Mouse (Mus musculus): ENCODE data around the gene Derl3. TPM values are rescaled to one million over a fixed set of nuclear protein-coding genes. Genes with fewer than 3 reads are reported as not detected.

The Derl3 gene
- polyA plus RNA-seq, 1 experiment from 2014 or later: 2.5 TPM

GRCm38 (mm10) chr10:75937851-75938643 is 44.8 kb downstream of the Derl3 start:
- no peak overlapping the region for H3K4me2 ChIP-seq
- no peak overlapping the region for H3K9ac ChIP-seq
- ATAC-seq (ENCODE audit: borderline replicate concordance, extremely low read depth, low FRiP score, low TSS enrichment): no peak
- H3K4me3 ChIP-seq: no peak overlapping the region
- peaks cover 28% of the 10 kb centered on the region for H3K27me3 ChIP-seq
- peaks cover 22% of the 10 kb centered on the region for H3K4me1 ChIP-seq
- H3K27ac ChIP-seq: no peak overlapping the region
- H3K9me3 ChIP-seq: no peaks in the 10 kb centered on the region
- no peaks in the 10 kb centered on the region for H3K36me3 ChIP-seq
- WGBS: 51% methylated on average over 10 of the region's 10 CpGs

- no peak overlapping the region for H3K9ac ChIP-seq
- H3K27me3 ChIP-seq: peaks cover 27% of the 10 kb centered on the region
- no peak for ATAC-seq (ENCODE audit: borderline replicate concordance, extremely low read depth, low FRiP score, low TSS enrichment)
- H3K4me2 ChIP-seq: no peak overlapping the region
- H3K36me3 ChIP-seq: no peaks in the 10 kb centered on the region
- no peak overlapping the region for H3K4me3 ChIP-seq
- no peak overlapping the region for H3K27ac ChIP-seq
- peaks cover 26% of the 10 kb centered on the region for H3K4me1 ChIP-seq
- H3K9me3 ChIP-seq: no peaks in the 10 kb centered on the region
- 58% methylated on average over 9 of the region's 9 CpGs for WGBS
Measured at GRCm38 (mm10) chr10:75939481-75940234, 46.4 kb downstream of the Derl3 start.

GRCm38 (mm10) chr10:75940520-75940919 is 47.3 kb downstream of the Derl3 start, which contains the start of gene Gm867:
Gene Gm867, minus strand, starts transcription at chr10:75940672.
- no peak within 1 kb of the TSS for H3K4me2 ChIP-seq
- 73% methylated on average over 5 of the region's 5 CpGs for WGBS
- H3K4me1 ChIP-seq: peaks cover 26% of the 10 kb centered on the region
- ATAC-seq (ENCODE audit: borderline replicate concordance, extremely low read depth, low FRiP score, low TSS enrichment): no peak
- H3K9ac ChIP-seq: no peak within 1 kb of the TSS
- no peak within 1 kb of the TSS for H3K4me3 ChIP-seq
- H3K27ac ChIP-seq: no peak within 1 kb of the TSS
- H3K27me3 ChIP-seq: peaks cover 21% of the 10 kb centered on the region
- no peaks in the 10 kb centered on the region for H3K36me3 ChIP-seq
- H3K9me3 ChIP-seq: no peaks in the 10 kb centered on the region

- WGBS: 69% methylated on average over 9 of the region's 9 CpGs
- no peak overlapping the region for H3K4me2 ChIP-seq
- no peak for ATAC-seq (ENCODE audit: borderline replicate concordance, extremely low read depth, low FRiP score, low TSS enrichment)
- H3K4me1 ChIP-seq: peaks cover 22% of the 10 kb centered on the region
- H3K9ac ChIP-seq: no peak overlapping the region
- H3K4me3 ChIP-seq: no peak overlapping the region
- H3K9me3 ChIP-seq: no peaks in the 10 kb centered on the region
- H3K36me3 ChIP-seq: no peaks in the 10 kb centered on the region
- H3K27me3 ChIP-seq: peaks cover 14% of the 10 kb centered on the region
- H3K27ac ChIP-seq: no peak overlapping the region
Measured at GRCm38 (mm10) chr10:75941042-75941824, 48.0 kb downstream of the Derl3 start.

DNA sequence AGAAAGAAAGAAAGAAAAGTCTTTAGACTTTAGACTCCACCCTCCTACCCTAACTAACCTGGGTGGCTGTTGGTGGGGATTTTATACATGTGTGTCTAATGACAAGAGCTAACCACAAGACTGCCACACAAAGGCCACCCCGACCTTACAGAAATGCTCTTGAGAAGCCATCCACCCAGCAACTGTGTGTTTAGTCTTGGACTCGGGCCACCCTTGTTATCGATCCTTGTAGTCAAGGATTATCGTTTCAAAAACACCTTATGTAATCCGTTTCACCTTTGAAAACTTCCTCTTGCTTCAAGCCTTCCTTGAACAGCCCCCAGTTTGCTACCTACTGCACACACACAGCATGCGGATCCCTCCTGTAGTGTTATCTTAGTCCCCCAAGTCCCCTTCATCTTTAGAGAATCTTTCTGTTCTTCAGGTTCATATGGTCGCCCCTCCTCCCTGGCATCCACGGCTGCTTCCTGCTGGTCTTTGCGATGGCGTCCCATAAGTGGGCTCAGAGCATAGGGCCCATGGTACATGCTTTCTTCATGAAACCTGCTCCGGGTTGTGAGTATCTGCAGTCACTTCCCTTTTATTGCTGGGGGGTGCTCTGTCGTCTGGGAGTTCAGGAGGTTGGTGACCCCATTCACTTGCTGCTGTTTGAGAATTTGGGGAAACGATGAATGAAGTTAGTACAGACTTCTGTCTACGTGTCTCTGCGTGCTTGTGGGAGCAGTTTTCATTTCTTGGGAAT is 49.7 kb downstream of the Derl3 start, which contains the start of gene Vpreb3:
TSS of gene Vpreb3 (plus strand) at position 322 of the 742 bp plus-strand sequence.
- no peak within 1 kb of the TSS for H3K4me3 ChIP-seq
- peak within 1 kb of the TSS; percentile 20; the same call in 1 of the 2 replicates for H3K4me2 ChIP-seq
- no peaks in the 10 kb centered on the region for H3K27me3 ChIP-seq
- no peak within 1 kb of the TSS for H3K9ac ChIP-seq
- peak within 1 kb of the TSS; percentile 53 for H3K27ac ChIP-seq
- no peak for ATAC-seq (ENCODE audit: borderline replicate concordance, extremely low read depth, low FRiP score, low TSS enrichment)
- H3K9me3 ChIP-seq: no peaks in the 10 kb centered on the region
- H3K4me1 ChIP-seq: peaks cover 12% of the 10 kb centered on the region; the same call in 1 of the 2 replicates
- no peaks in the 10 kb centered on the region for H3K36me3 ChIP-seq
- WGBS: 63% methylated on average over 15 of the region's 15 CpGs

DNA sequence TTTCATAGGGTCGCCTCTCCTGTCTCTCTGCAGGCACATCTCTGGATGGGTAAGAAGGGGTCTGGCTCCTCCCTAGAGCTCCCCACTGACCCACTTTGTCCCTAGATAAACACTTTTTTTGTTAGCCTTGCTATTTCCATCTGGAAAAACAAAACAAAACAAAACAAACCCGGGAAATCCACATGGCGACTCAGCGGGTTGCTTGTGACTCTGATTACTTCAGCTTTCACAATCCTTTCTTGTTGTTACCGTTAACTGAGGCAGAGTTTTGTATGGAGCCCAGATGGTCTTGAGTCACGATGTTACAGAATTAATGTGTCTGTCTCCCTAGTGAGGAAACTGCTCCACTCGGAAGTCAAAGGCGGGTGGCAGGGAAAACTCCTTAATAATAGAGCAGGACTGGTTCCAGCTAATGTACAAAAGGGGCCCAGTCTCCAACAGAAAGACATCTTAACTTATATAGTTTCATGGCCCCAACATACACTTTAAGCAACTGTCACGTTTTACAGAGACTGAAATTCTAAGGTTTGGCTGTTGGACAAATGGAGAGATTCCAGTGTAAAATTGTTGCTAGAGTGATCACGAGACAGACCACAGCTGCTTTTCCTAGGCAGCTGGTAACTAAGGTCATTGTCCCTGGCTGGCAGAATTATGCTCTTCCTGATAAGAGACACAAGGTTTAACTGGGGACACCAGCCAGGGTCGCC is 51.0 kb downstream of the Derl3 start:
- Histone ChIP-seq H3K4me2 (peak overlapping the region; percentile 20; the same call in 1 of the 2 replicates), H3K27me3 (no peaks in the 10 kb centered on the region), H3K9me3 (no peaks in the 10 kb centered on the region), H3K9ac (no peak overlapping the region), H3K4me1 (peaks cover 12% of the 10 kb centered on the region; the same call in 1 of the 2 replicates), H3K4me3 (no peak overlapping the region), H3K27ac (peak overlapping the region; percentile 53), H3K36me3 (no peaks in the 10 kb centered on the region)
- ATAC-seq (ENCODE audit: borderline replicate concordance, extremely low read depth, low FRiP score, low TSS enrichment): peak; percentile 76
- WGBS: 30% methylated on average over 11 of the region's 11 CpGs

DNA sequence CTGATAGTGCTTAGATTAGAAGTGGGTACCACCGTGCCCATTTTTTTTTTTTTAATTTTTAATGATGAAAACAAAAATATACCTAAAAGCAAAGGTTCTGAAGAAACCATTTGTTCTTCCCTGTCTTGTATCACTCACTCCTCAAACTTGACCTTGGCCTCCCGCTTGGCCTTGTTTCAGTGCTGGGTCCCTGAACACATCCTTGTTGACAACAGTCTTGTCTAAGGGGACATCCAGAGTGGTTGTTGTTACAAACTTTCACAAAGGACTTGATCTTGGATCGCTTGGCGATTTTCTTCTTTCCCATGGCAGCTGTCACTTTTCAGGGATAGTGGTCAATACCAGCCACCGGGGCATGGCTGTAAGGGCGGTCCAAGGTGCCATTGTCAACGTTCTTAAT is 52.0 kb downstream of the Derl3 start:
- Histone ChIP-seq H3K4me3 (no peak overlapping the region), H3K9me3 (no peaks in the 10 kb centered on the region), H3K9ac (no peak overlapping the region), H3K36me3 (no peaks in the 10 kb centered on the region), H3K27me3 (peaks cover 8% of the 10 kb centered on the region; the same call in 1 of the 2 replicates), H3K27ac (peak overlapping the region; percentile 37; the same call in 1 of the 2 replicates), H3K4me1 (peaks cover 12% of the 10 kb centered on the region; the same call in 1 of the 2 replicates), H3K4me2 (no peak overlapping the region)
- ATAC-seq (ENCODE audit: borderline replicate concordance, extremely low read depth, low FRiP score, low TSS enrichment): no peak
- 91% methylated on average over 7 of the region's 7 CpGs for WGBS

Other genes with a start within 250 kb of the Derl3 start
- 6.2 and 8.6 TPM in 2 replicates for gene Susd2, start 249.4 kb upstream of the Derl3 start, polyA plus RNA-seq (2015; fragmentation: Nextera tagmentation; extraction: Ambion mirVana)
- gene Cabin1, start 129.1 kb upstream of the Derl3 start, polyA plus RNA-seq (2015; fragmentation: Nextera tagmentation; extraction: Ambion mirVana): 30.7 and 38.7 TPM in 2 replicates
- gene Ddt, start 120.0 kb upstream of the Derl3 start, polyA plus RNA-seq (2015; fragmentation: Nextera tagmentation; extraction: Ambion mirVana): 62.2 and 79.4 TPM in 2 replicates
- gene Gm20441, start 112.5 kb upstream of the Derl3 start, polyA plus RNA-seq (2015; fragmentation: Nextera tagmentation; extraction: Ambion mirVana): not detected in 2 replicates
- 27.7 and 27.8 TPM in 2 replicates for gene Gstt3, start 112.0 kb upstream of the Derl3 start, polyA plus RNA-seq (2015; fragmentation: Nextera tagmentation; extraction: Ambion mirVana)
- gene Gstt1, start 94.8 kb upstream of the Derl3 start, polyA plus RNA-seq (2015; fragmentation: Nextera tagmentation; extraction: Ambion mirVana): 31.7 and 31.9 TPM in 2 replicates
- not detected in 2 replicates for gene Gstt4, start 70.9 kb upstream of the Derl3 start, polyA plus RNA-seq (2015; fragmentation: Nextera tagmentation; extraction: Ambion mirVana)
- gene Gstt2, start 56.0 kb upstream of the Derl3 start, polyA plus RNA-seq (2015; fragmentation: Nextera tagmentation; extraction: Ambion mirVana): 37.3 and 39.1 TPM in 2 replicates
- gene Mif, start 33.2 kb upstream of the Derl3 start, polyA plus RNA-seq (2015; fragmentation: Nextera tagmentation; extraction: Ambion mirVana): 1,625 and 1,841 TPM in 2 replicates
- gene Smarcb1, start 28.2 kb downstream of the Derl3 start, polyA plus RNA-seq (2015; fragmentation: Nextera tagmentation; extraction: Ambion mirVana): 205 and 213 TPM in 2 replicates
- 51.1 and 55.3 TPM in 2 replicates for gene Chchd10, start 39.7 kb downstream of the Derl3 start, polyA plus RNA-seq (2015; fragmentation: Nextera tagmentation; extraction: Ambion mirVana)
- 75.9 and 83.4 TPM in 2 replicates for gene Mmp11, start 43.1 kb downstream of the Derl3 start, polyA plus RNA-seq (2015; fragmentation: Nextera tagmentation; extraction: Ambion mirVana)
- 0.42 and 0.59 TPM in 2 replicates for gene Gm867, start 47.3 kb downstream of the Derl3 start, polyA plus RNA-seq (2015; fragmentation: Nextera tagmentation; extraction: Ambion mirVana)
- 0.55 and 0.95 TPM in 2 replicates for gene Vpreb3, start 49.6 kb downstream of the Derl3 start, polyA plus RNA-seq (2015; fragmentation: Nextera tagmentation; extraction: Ambion mirVana)
- 0.05 TPM in 1 of 2 replicates, not detected in the other for gene Gm5134, start 61.1 kb downstream of the Derl3 start, polyA plus RNA-seq (2015; fragmentation: Nextera tagmentation; extraction: Ambion mirVana)
- 20.8 and 22.0 TPM in 2 replicates for gene Zfp280b, start 139.2 kb downstream of the Derl3 start, polyA plus RNA-seq (2015; fragmentation: Nextera tagmentation; extraction: Ambion mirVana)
- not detected in 2 replicates for gene Slc5a4b, start 217.5 kb downstream of the Derl3 start, polyA plus RNA-seq (2015; fragmentation: Nextera tagmentation; extraction: Ambion mirVana)

Measured in lung, embryonic 15.5 days (tissue).